Mouse (Mus musculus): ENCODE data around the gene Espl1.
A peak's percentile ranks its signal among the peaks of the same experiment; 100 is the strongest.

The Espl1 gene

GRCm38 (mm10) chr15:102295633-102296367, at the start of gene Espl1:
Gene Espl1, plus strand, starts transcription at chr15:102296266.
- peak; percentile 91 to 92 for DNase-seq

DNA sequence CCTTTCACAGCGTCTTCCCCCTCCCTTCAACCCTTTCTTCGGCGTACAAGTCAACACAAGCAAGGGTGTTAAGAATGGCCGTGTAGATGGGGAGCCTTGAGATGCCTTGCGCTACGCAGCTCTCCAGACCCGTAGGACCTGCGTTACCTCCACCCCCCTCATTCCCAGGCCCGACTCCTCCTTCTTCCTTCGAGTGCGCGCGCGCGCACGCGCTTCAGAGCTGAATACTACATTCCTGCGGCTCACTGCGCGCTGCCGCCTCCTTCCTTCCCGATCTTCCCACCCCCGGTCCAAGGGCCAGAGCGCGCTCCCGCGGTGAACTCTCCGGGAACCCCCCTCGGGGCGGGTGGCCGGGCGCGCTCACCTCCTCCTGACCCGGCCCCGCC, 49.2 kb upstream of the Espl1 start:
- DNase-seq: peak; percentile 87 to 88

- peak; percentile 16 to 33 for DNase-seq
Measured at GRCm38 (mm10) chr15:102247252-102248130, 48.6 kb upstream of the Espl1 start.

GRCm38 (mm10) chr15:102248131-102248811, 47.8 kb upstream of the Espl1 start:
- no peak for DNase-seq

- DNase-seq: no peak
Measured at GRCm38 (mm10) chr15:102248812-102249191, 47.3 kb upstream of the Espl1 start.

DNA sequence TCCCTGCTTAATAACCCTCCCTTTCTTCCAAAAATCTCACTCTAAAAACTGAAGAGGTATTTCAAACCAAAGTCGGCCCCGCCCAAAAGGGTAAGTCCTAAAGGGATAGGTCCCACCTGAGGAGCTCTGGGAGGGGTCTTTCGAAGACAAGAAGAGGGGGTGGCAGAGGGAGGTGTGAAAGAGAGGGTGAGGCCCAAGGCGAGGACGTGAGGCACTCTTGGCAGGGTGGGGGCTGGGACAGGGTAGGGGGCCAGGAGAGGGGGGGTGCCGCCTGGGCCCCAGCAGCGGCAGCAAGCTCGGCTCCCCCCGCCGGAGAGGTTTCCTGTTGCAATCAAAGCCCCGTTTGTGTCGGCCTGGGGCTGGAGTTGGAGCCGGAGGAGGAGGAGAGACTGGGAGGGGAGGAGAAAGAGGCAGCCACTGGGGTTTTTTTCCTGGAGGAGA, 46.8 kb upstream of the Espl1 start:
- DNase-seq: no peak

- DNase-seq: no peak
Measured at GRCm38 (mm10) chr15:102249967-102250366, 46.1 kb upstream of the Espl1 start.

- no peak for DNase-seq
Measured at GRCm38 (mm10) chr15:102250521-102250920, 45.5 kb upstream of the Espl1 start.

GRCm38 (mm10) chr15:102255547-102256255, 40.4 kb upstream of the Espl1 start:
- no peak for DNase-seq

DNA sequence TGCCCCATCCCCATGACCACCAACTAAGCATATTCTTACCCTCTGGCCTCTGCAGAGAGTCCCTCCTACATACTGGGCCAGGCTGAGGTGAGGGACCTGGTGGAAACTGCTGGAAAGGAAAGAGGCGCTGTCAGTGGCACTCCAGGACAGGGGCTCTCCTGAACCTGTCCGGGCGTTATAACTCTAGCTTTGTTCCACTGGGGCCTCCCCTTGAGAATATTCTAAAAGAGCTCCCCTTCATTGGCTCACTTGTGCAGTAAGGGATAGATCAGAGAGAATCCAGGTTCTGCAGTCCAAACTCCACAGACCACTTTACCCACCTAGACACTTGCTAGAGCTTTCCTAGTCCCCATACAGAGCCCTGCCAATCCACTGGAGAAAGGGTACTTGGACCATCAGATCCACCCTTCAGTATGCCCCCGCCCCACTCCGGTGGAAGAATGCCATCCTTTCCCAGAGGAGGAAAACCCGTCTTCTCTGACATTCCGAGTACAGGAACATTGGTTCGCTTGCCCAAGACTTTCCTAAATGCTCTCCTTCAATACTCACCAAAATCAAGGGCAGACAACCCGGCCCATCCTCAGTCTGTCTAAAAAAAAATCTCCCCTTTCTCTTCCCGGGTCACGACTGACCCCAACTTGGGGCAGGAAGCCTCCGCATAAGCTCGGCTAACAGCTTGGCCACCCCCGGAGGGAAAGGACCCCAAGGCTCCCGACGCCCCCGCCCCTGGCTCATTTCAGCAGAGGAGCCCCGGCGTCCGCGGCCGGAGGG, 39.5 kb upstream of the Espl1 start:
- peak in 1 of 2 experiments; percentile 20 for DNase-seq

GRCm38 (mm10) chr15:102257202-102258075, 38.6 kb upstream of the Espl1 start, which contains the start of gene Rarg:
Gene Rarg, minus strand, starts transcription at chr15:102257517.
- DNase-seq: peak; percentile 55 to 57

DNA sequence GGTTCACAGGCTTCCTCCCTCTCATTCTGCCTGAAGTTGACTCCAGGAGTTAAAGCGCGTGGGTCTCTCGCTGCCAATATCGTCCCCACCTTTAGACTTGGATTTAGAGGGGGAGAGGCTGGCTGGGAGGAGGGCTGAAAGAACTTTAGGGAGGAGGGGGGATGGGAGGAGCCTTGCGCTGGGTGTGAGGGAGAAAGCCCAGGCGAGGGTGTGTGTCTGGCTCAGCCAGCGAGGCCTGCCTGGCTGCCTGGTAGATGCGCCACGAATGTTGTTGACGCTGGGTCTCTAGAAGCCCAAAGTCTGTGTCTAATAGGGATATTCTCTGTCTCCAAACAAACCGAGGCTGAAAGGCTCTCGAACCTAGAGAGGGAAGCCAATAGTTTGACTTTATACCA, 38.0 kb upstream of the Espl1 start:
- DNase-seq: peak; percentile 27 to 29

DNA sequence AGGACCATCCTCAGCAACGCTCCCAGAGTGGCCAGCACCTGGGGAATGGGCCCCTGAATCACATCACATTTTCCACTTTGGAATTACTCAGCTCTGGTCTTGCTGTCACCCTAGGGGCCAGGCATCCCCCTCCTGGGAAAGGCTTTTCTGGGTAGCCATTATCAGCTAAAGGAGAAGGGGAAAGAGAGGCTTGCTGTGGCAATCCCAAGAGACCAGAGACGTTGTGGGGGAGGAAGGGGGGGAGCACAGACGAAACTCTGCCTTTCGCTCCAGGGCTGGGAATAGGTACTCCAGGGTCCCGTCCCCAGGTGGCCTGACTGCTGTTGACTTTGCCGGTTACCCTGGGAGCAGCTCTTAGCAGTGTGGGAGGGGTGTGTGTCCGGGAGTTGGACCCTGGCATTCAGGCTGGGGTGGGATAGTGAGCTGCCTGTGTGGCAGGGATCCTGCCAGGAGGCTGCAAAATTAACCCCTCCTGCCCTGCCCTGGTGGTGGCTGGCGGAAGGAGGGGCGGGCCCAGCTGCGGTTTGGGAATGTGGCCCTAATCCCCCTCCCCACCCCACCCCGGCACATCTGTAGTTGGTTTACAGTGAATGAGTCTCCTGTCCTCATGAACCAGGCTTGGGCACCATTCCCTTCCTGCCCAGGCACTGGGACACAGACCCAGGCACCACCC, 37.3 kb upstream of the Espl1 start:
- no peak for DNase-seq

GRCm38 (mm10) chr15:102262582-102262981, 33.5 kb upstream of the Espl1 start:
- no peak for DNase-seq

DNA sequence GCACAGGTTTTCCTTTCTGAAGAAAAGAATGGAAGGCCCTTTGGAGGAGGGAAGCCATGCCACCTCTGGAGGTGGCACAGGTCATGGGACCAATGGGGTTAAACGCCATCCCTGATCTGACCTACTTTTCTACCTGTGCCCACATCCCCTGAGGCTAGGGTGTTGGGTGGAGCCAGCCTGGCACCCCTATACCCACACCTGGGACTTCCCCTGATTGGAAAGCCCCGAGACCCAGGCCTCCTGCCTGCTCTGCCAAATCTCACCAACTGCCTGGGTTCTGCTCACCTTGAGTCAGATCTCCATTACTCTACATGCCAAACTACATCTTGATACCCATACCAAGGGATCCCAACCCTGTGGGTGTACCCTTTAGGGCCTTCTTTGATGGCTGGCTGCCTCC, 33.0 kb upstream of the Espl1 start:
- no peak for DNase-seq

GRCm38 (mm10) chr15:102265548-102265947, 30.5 kb upstream of the Espl1 start:
- DNase-seq: no peak

- no peak for DNase-seq
Measured at GRCm38 (mm10) chr15:102270274-102270960, 25.6 kb upstream of the Espl1 start, which contains the start of gene Gm9918. Gene Gm9918, plus strand, starts transcription at chr15:102270563.

- DNase-seq: no peak
Measured at GRCm38 (mm10) chr15:102271441-102271840, 24.6 kb upstream of the Espl1 start.

DNA sequence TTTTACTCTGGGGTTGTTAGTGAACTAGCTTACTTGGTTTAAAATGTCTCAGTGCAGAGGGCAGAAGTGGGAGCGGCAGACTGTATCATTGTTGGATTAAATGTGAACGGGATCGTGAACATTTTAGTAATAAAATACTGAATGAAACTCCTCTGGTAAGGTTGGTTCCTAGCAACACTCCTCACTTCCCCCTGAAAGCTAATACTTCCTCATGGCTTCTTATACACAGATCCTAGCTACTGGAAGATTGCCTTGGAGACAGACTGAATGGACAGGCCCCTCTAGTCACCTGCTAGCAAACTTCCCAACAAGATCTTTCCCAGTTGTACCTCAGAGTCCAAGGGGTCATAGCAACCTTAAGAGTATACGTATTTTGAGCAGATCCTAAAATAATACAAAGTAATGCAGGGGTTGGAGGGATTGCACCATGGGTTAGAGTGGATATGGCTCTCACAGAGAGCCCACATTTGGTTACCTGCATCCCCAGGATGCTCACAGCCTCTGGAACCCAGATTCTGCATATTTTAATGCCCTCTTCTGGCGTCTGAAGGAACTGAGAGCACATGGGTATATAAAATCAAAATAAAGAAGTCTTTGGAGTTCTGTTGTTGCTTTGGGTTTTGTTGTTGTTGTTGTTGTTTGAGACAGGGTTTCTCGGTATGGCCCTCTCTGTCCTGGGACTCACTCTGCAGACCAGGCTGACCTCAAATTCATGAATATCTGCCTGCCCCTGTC, 21.9 kb upstream of the Espl1 start:
- DNase-seq: no peak
